In genomic region chr16:96467445-96467844, GRCm38 (mm10) we compare ENCODE assay signal across 7 mouse cellular contexts. TPM values are rescaled to one million over a fixed set of nuclear protein-coding genes. Genes with fewer than 3 reads are reported as not detected.
DNase-seq lines count a peak whose midpoint lies in the region; ATAC-seq and TF ChIP-seq lines count a peak whose summit lies in the region.

Pcp4 (plus strand) TSS chr16:96467606.

- intact Hi-C loops in left cerebral cortex, postnatal 36 days (cut with DNase I) = loop anchor here (1.0 to 5.0 kb wide), 3 partner anchors 60 to 204 kb away; no protein-coding TSS in a partner anchor

- TF ChIP-seq CTCF in midbrain, postnatal 0 days (IDR thresholded peaks at IDR 0.05) = peak; percentile 99

- peak within 1 kb of the TSS; percentile 52 for H3K4me2 ChIP-seq in midbrain, postnatal 0 days (ENCODE audit: low read depth, low read length, poor library complexity, severe bottlenecking)

- peak; percentile 90 for ATAC-seq in midbrain, postnatal 0 days (ENCODE audit: low FRiP score)

- H3K27me3 ChIP-seq in midbrain, postnatal 0 days (ENCODE audit: insufficient read depth, low read length) = no peaks in the 10 kb centered on the region

- H3K9ac ChIP-seq in midbrain, postnatal 0 days (replicated peaks; ENCODE audit: low read length, poor library complexity, severe bottlenecking) = peak within 1 kb of the TSS; percentile 34

- WGBS in midbrain, postnatal 0 days = 11% methylated on average over 8 of the region's 8 CpGs

- H3K9me3 ChIP-seq in midbrain, postnatal 0 days (ENCODE audit: low read length) = no peaks in the 10 kb centered on the region

- H3K4me3 ChIP-seq in midbrain, postnatal 0 days (ENCODE audit: low read depth, low read length) = peak within 1 kb of the TSS; percentile 40

- H3K36me3 ChIP-seq in midbrain, postnatal 0 days (ENCODE audit: insufficient read depth, low read length) = no peaks in the 10 kb centered on the region

- peak; percentile 63 for DNase-seq in adrenal gland, adult 2 months
- peak; percentile 89 to 92 for DNase-seq in cerebellum, postnatal 4 days (ENCODE audit: low spot score in 2 of 2)
- DNase-seq in gastrocnemius, adult 18-20 months (ENCODE audit: low spot score) = peak; percentile 52
- DNase-seq in kidney, adult 11 months = peak; percentile 57
- DNase-seq in left cerebral cortex, postnatal 36 days (ENCODE audit: low spot score in 2 of 2) = peak; percentile 92
- peak; percentile 92 for DNase-seq in midbrain, postnatal 0 days (ENCODE audit: low spot score)
- peak; percentile 30 to 52 for DNase-seq in spleen, postnatal 14 days (ENCODE audit: low spot score in 2 of 2)

- peak within 1 kb of the TSS; percentile 67 for H3K27ac ChIP-seq in midbrain, postnatal 0 days (ENCODE audit: low read depth, low read length)

- H3K4me1 ChIP-seq in midbrain, postnatal 0 days (ENCODE audit: insufficient read depth, low read length) = peaks cover 12% of the 10 kb centered on the region

RNA-seq across cellular contexts. Expression of gene Pcp4, which starts in this region (rescaled TPM):
- 1 to 10 TPM; 5.3 to 5.8 TPM for total RNA-seq in adrenal gland, adult 2 months (2021)
- 0.26 TPM in 1 of 2 replicates, not detected in the other for polyA plus RNA-seq in adrenal gland, adult 2 months (2012; rRNA removed)
- total RNA-seq in gastrocnemius, adult 18-20 months (2021) = not detected
- total RNA-seq in left cerebral cortex, postnatal 36 days (2021) = 100 to 1,000 TPM; 566 to 603 TPM
- total RNA-seq in midbrain, postnatal 0 days (2014; rRNA removed) = 333 and 361 TPM in 2 replicates
- polyA plus RNA-seq in midbrain, postnatal 0 days (2015; fragmentation: Nextera tagmentation; extraction: Ambion mirVana) = 687 and 775 TPM in 2 replicates

Comparison
In these comparisons a context has a peak if more than half of its experiments do, and no peak if none do; other contexts are left out.
1. Peak in every context shown above with its lines: DNase-seq, ATAC-seq, H3K4me3 ChIP-seq and H3K27ac ChIP-seq.
2. RNA of gene Pcp4 (total RNA-seq): 566 to 603 TPM in left cerebral cortex, postnatal 36 days and 333 to 361 TPM in midbrain, postnatal 0 days; 5.3 to 5.8 TPM in adrenal gland, adult 2 months and not detected in gastrocnemius, adult 18-20 months; every median in the first group is over 10 times any median in the second.
3. RNA of gene Pcp4 (polyA plus RNA-seq): 687 to 775 TPM in midbrain, postnatal 0 days; 0.26 TPM in adrenal gland, adult 2 months; every median in the first group is over 100 times any median in the second.
4. Peak in DNase-seq in gastrocnemius, adult 18-20 months; RNA of the gene not detected or under 1 TPM.
5. DNase-seq: peak in every context shown above with its lines; median percentile 92 in left cerebral cortex, postnatal 36 days; 92 in midbrain, postnatal 0 days; 90 in cerebellum, postnatal 4 days; 63 in adrenal gland, adult 2 months; 57 in kidney, adult 11 months; 52 in gastrocnemius, adult 18-20 months; 41 in spleen, postnatal 14 days.